Mouse (Mus musculus) midbrain, embryonic 11.5 days (tissue): ENCODE measurements around the gene Reep1. TPM values are rescaled to one million over a fixed set of nuclear protein-coding genes. Genes with fewer than 3 reads are reported as not detected.

Experiments used
- ATAC-seq: fragments of 200-750 bp; cut with Nextera tagmentation; 2 replicates; pipeline ENCODE4 v1.8.0; 2017; ENCODE audit warnings: moderate TSS enrichment, moderate library complexity; ENCODE audit not compliant: low FRiP score
- DNase-seq: peaks from one replicate; pipeline ENCODE4 v3.0.0; 2015; ENCODE audit warnings: low spot score; ENCODE audit errors: missing footprints
- H3K27ac ChIP-seq: fragments of 300-500 bp; sonication (generic); 2 replicates; pipeline ENCODE4 v1.5.1; 2014; ENCODE audit warnings: low read depth, low read length
- H3K27me3 ChIP-seq: fragments of 300-500 bp; sonication (generic); 2 replicates; pipeline ENCODE4 v1.6.1; 2014; ENCODE audit warnings: mild to moderate bottlenecking, low read length, moderate library complexity, mixed read lengths; ENCODE audit not compliant: control insufficient read depth, insufficient read depth
- H3K36me3 ChIP-seq: fragments of 300-500 bp; sonication (generic); 2 replicates; pipeline ENCODE4 v1.6.1; 2014; ENCODE audit warnings: mild to moderate bottlenecking, low read length, moderate library complexity, mixed read lengths; ENCODE audit not compliant: control insufficient read depth, insufficient read depth
- H3K4me1 ChIP-seq: fragments of 300-500 bp; sonication (generic); 2 replicates; pipeline ENCODE4 v1.6.1; 2014; ENCODE audit warnings: low read length; ENCODE audit not compliant: control insufficient read depth, insufficient read depth
- H3K4me2 ChIP-seq: fragments of 300-500 bp; sonication (generic); 2 replicates; pipeline ENCODE4 v1.6.1; 2014; ENCODE audit warnings: mild to moderate bottlenecking, moderate library complexity
- H3K4me3 ChIP-seq: fragments of 300-500 bp; sonication (generic); 2 replicates; pipeline ENCODE4 v1.5.1; 2014; ENCODE audit warnings: low read depth, low read length
- H3K9ac ChIP-seq: fragments of 300-500 bp; sonication (generic); 2 replicates; pipeline ENCODE4 v1.6.1; 2014; ENCODE audit warnings: low read length
- H3K9me3 ChIP-seq: fragments of 300-500 bp; sonication (generic); 2 replicates; pipeline ENCODE4 v1.6.1; 2016; ENCODE audit warnings: low read length; ENCODE audit not compliant: control insufficient read depth
- WGBS: fragments of 180-500 bp; shearing (Covaris S2); extraction: QIAGEN DNeasy Blood & Tissue Kit; methylation state at CpG from one replicate; pipeline ENCODE4 v1.1.7; 2014; 5-methylcytosine and 5-hydroxymethylcytosine counted together
- polyA plus RNA-seq: library from polyadenylated mRNA; unstranded; fragments of >200 nt; fragmentation: Nextera tagmentation; extraction: Ambion mirVana; gene quantifications from 2 replicates; pipeline ENCODE4 v1.2.1, GENCODE M21; 2014

Gene Reep1
- polyA plus RNA-seq, 1 experiment from 2014 or later, result 72.1 TPM

- ATAC-seq (no peak), DNase-seq (no peak)
- H3K9me3 ChIP-seq, result no peaks in the 10 kb centered on the region
- no peaks in the 10 kb centered on the region for H3K4me1 ChIP-seq
- H3K9ac ChIP-seq, result no peak overlapping the region
- H3K27me3 ChIP-seq, result no peaks in the 10 kb centered on the region
- H3K27ac ChIP-seq, result no peak overlapping the region
- H3K4me2 ChIP-seq, result no peak overlapping the region
- H3K36me3 ChIP-seq, result no peaks in the 10 kb centered on the region
- no peak overlapping the region for H3K4me3 ChIP-seq
- 88% methylated on average over 5 of the region's 5 CpGs for WGBS
Measured at GRCm38 (mm10) chr6:71783165-71783564, 75.8 kb downstream of the Reep1 start.

- 85% methylated on average over 9 of the region's 9 CpGs for WGBS
- H3K27ac ChIP-seq, result no peak overlapping the region
- H3K36me3 ChIP-seq, result no peaks in the 10 kb centered on the region
- no peaks in the 10 kb centered on the region for H3K27me3 ChIP-seq
- H3K4me1 ChIP-seq, result no peaks in the 10 kb centered on the region
- DNase-seq (no peak), ATAC-seq (no peak)
- H3K4me3 ChIP-seq, result no peak overlapping the region
- no peak overlapping the region for H3K9ac ChIP-seq
- H3K9me3 ChIP-seq, result no peaks in the 10 kb centered on the region
- no peak overlapping the region for H3K4me2 ChIP-seq
Measured at GRCm38 (mm10) chr6:71788348-71788747, 81.0 kb downstream of the Reep1 start.

- 92% methylated on average over 6 of the region's 6 CpGs for WGBS
Measured at GRCm38 (mm10) chr6:71791771-71792170, 84.4 kb downstream of the Reep1 start.

GRCm38 (mm10) chr6:71799391-71799790 lies 92.0 kb downstream of the Reep1 start:
- peak; percentile 44 for DNase-seq
- Histone ChIP-seq H3K27me3 (no peaks in the 10 kb centered on the region), H3K9ac (no peak overlapping the region), H3K9me3 (no peaks in the 10 kb centered on the region), H3K4me3 (no peak overlapping the region), H3K27ac (no peak overlapping the region), H3K4me1 (no peaks in the 10 kb centered on the region), H3K36me3 (no peaks in the 10 kb centered on the region), H3K4me2 (no peak overlapping the region)
- no peak for ATAC-seq
- WGBS, result 92% methylated on average over 3 of the region's 3 CpGs

More at GRCm38 (mm10) chr6:71791771-71792170, 84.4 kb downstream of the Reep1 start:
- Histone ChIP-seq H3K9me3 (no peaks in the 10 kb centered on the region), H3K4me2 (no peak overlapping the region), H3K27me3 (no peaks in the 10 kb centered on the region), H3K9ac (no peak overlapping the region), H3K36me3 (no peaks in the 10 kb centered on the region), H3K4me1 (no peaks in the 10 kb centered on the region), H3K27ac (no peak overlapping the region), H3K4me3 (no peak overlapping the region)
- DNase-seq (no peak), ATAC-seq (no peak)

- Histone ChIP-seq H3K4me3 (no peak overlapping the region), H3K4me1 (no peaks in the 10 kb centered on the region), H3K27me3 (no peaks in the 10 kb centered on the region), H3K9ac (no peak overlapping the region), H3K36me3 (no peaks in the 10 kb centered on the region), H3K9me3 (no peaks in the 10 kb centered on the region), H3K27ac (no peak overlapping the region), H3K4me2 (no peak overlapping the region)
- WGBS, result 63% methylated on average over 7 of the region's 7 CpGs
- DNase-seq, result peak; percentile 45
- no peak for ATAC-seq
Measured at GRCm38 (mm10) chr6:71801011-71801713, 93.8 kb downstream of the Reep1 start.

GRCm38 (mm10) chr6:71801714-71802094 lies 94.3 kb downstream of the Reep1 start:
- H3K9ac ChIP-seq, result no peak overlapping the region
- DNase-seq (peak; percentile 64), ATAC-seq (no peak)
- no peak overlapping the region for H3K4me2 ChIP-seq
- no peak overlapping the region for H3K4me3 ChIP-seq
- no peak overlapping the region for H3K27ac ChIP-seq
- H3K9me3 ChIP-seq, result no peaks in the 10 kb centered on the region
- no peaks in the 10 kb centered on the region for H3K27me3 ChIP-seq
- H3K36me3 ChIP-seq, result no peaks in the 10 kb centered on the region
- WGBS, result 76% methylated on average over 10 of the region's 10 CpGs
- no peaks in the 10 kb centered on the region for H3K4me1 ChIP-seq

- ATAC-seq (peak; percentile 43; the same call in 1 of the 2 replicates), DNase-seq (peak; percentile 80)
- Histone ChIP-seq H3K36me3 (no peaks in the 10 kb centered on the region), H3K4me3 (no peak overlapping the region), H3K4me1 (no peaks in the 10 kb centered on the region), H3K9ac (no peak overlapping the region), H3K9me3 (no peaks in the 10 kb centered on the region), H3K4me2 (no peak overlapping the region), H3K27ac (no peak overlapping the region), H3K27me3 (no peaks in the 10 kb centered on the region)
- WGBS, result 100% methylated on average over 1 of the region's 1 CpGs
Measured at GRCm38 (mm10) chr6:71803609-71804008, 96.2 kb downstream of the Reep1 start.

GRCm38 (mm10) chr6:71804061-71804829 lies 96.9 kb downstream of the Reep1 start:
- Histone ChIP-seq H3K9me3 (no peaks in the 10 kb centered on the region), H3K4me3 (no peak overlapping the region), H3K9ac (no peak overlapping the region), H3K27me3 (no peaks in the 10 kb centered on the region), H3K36me3 (no peaks in the 10 kb centered on the region), H3K4me1 (no peaks in the 10 kb centered on the region), H3K27ac (no peak overlapping the region), H3K4me2 (no peak overlapping the region)
- 28% methylated on average over 12 of the region's 12 CpGs for WGBS
- DNase-seq (peak; percentile 94), ATAC-seq (peak; percentile 89)

GRCm38 (mm10) chr6:71806713-71807112 lies 99.4 kb downstream of the Reep1 start:
- H3K9me3 ChIP-seq, result no peaks in the 10 kb centered on the region
- DNase-seq (peak; percentile 2), ATAC-seq (no peak)
- H3K27me3 ChIP-seq, result no peaks in the 10 kb centered on the region
- no peak overlapping the region for H3K9ac ChIP-seq
- no peak overlapping the region for H3K4me3 ChIP-seq
- no peaks in the 10 kb centered on the region for H3K4me1 ChIP-seq
- H3K27ac ChIP-seq, result no peak overlapping the region
- H3K4me2 ChIP-seq, result no peak overlapping the region
- H3K36me3 ChIP-seq, result no peaks in the 10 kb centered on the region
- 80% methylated on average over 1 of the region's 1 CpGs for WGBS
